Mouse (Mus musculus) thymus, postnatal 4 days (tissue): Measurements from ENCODE around the gene Ccdc12.
A peak's percentile ranks its signal among the peaks of the same experiment; 100 is the strongest.

Experiments used
- DNase-seq: peaks from one replicate; pipeline ENCODE4 v3.0.0; 2021

Ccdc12 gene

DNA sequence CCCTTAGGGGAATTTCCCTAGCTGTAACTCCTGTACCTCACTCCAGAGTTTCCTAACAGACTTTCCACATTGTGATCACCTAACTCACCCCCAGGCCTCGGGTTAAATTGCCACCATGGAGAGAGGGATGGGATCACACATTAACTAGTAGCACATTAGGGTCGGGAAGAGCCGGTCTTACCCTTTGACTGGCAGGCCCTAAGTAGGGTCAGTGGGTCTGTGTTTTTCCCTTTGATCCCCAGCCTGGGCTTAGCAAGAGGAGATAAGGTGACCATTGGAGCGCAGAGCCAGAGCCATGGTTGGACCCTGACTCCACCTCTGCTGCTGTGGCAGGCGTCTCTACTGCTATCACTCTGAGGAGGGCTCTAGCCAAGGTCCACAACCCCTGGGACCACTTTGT lies 89.4 kb downstream of the Ccdc12 start:
- no peak for DNase-seq

- DNase-seq: no peak
Measured at GRCm38 (mm10) chr9:110746238-110746637, 89.9 kb downstream of the Ccdc12 start.

DNA sequence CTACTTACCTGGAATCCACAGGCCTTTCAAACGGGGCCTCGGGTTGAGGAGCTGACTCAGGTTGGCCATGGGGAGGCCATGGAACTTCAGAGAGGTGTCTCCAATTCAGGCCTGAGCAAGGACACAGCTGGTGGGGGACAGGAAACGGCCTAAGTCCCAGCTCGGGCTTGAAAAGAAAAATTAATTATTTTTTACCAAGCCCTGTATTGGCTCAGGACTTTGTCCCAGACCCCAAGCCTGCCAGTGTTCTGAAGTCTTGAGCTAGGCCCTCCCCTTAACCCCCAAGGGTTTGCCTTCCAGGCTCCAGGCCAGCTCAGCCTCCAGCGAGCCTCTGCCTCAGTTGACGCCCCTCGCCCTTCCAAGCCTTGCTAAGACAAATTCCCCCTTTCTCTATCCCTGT lies 90.7 kb downstream of the Ccdc12 start, which contains the start of gene Pth1r:
Gene Pth1r (minus strand): TSS at position 185 of the 400 bp plus-strand sequence.
- DNase-seq: no peak

DNA sequence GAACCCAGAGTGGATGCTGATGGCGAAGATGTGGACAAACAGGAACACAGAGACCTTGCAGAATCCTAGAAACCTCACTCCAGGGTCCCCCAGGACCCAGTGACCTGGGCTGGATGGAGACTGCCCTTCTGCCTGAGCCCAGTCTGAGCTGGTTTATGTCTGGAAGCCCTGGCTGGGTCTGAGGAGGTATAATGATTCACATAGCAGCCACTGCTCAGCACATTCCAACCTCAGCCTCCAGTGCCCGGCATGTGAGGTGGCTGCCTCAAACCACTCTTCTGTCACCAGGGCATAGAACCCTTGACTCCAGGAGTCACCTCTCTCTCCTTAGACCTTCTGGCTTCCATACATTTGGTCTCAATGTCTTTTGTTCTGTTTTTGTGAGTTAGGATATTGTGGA lies 92.1 kb downstream of the Ccdc12 start:
- no peak for DNase-seq

DNA sequence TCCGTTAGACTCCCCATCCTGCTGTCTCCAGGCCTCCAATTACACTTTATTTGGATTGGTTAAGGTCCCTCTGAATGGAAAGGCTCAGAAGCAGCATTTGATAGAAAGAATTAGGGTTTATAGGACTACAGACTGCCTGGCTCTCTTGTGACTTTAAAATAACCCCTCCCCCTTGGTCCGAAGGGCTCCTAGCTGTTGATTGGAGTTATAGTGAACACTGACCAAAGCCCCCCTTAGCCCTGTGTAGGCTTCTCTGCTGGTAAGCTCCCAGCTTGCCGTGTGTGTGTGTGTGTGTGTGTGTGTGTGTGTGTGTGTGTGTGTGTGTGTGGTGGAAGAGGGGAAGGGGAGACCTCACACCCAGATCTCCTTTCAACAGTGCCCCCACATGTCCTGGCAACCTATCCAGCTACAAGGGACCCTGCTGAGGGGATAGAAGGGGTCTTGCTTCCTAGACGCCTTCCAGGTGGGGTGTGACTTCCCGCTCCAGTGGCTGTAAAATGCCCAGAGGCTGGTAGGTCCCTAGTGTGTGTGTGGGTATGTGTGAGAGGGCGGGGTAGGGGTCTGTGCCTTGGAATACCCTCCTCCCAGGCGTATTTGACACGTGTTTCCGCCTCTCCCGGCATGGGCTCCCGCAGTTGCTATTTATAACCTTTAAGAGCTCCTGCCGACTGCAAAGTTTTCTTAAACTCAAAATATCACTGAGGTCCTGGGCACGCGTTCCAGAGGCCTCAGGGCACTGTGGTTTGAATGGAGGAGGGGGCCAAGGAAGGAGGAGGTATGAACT lies 94.3 kb downstream of the Ccdc12 start:
- no peak for DNase-seq

- DNase-seq: no peak
Measured at GRCm38 (mm10) chr9:110751412-110751811, 95.1 kb downstream of the Ccdc12 start.

DNA sequence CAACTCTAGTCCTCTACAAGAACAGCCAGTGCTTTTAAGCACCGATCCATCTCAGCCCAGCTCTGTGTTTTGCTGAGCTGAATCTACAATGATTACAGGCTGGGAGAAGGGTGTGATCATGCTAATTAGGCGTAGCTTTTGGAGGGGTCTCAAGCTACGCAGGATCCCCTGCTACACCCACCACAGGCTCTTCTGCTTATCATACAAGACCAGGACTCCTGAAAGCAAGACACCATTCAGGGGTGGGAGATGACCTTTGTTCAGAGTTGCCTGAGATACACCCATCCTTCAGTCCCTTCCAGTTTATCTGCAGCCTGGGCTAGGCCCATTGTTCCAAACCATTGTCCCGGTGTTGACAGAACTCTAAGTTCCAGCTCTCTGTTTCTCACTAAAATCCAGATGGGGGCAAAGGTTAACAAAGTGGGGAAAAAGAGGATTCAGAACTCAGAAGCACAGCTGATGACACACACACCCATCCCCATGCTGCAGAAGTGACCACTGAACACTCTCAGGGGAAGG lies 96.7 kb downstream of the Ccdc12 start:
- DNase-seq: no peak

DNA sequence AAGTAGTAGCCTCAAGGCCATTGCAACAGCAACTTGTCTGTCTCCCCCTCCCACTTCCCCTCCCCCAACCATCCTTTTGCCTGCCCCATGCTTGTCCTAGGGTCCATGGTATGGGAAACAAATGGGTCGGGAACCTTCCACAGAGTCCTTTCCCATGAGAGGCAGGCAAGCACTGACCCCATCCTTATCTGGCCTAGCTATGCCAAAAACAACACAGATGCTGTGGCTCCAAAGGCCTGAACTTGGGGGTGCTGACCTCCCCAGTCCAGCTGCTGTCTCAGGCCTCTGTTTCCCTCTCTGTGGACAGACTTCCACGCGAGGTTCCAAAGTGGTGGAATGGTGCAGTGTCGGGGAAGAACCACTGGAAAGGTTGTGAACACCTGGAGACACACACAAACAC lies 97.5 kb downstream of the Ccdc12 start:
- no peak for DNase-seq

- no peak for DNase-seq
Measured at GRCm38 (mm10) chr9:110757816-110758215, 101.5 kb downstream of the Ccdc12 start.

DNA sequence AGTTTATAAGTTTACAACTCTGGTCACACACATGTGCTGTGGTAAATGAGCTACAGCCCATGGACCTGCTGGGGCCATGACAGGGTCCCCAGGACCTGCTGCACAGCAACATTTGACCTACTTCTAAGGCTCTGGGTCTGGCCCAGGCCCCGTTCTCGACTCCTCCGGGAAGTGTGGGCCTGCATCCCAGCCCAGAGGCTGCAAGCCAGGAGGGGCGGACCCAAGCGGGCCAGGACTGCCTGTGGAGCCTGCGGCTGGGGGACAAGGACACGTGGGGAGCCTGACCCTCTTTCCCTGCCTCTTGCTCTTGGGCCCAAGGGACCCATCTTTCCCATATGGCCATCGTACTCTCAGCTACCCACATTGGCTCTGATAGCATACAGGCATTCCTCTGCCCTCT lies 102.3 kb downstream of the Ccdc12 start:
- no peak for DNase-seq

DNA sequence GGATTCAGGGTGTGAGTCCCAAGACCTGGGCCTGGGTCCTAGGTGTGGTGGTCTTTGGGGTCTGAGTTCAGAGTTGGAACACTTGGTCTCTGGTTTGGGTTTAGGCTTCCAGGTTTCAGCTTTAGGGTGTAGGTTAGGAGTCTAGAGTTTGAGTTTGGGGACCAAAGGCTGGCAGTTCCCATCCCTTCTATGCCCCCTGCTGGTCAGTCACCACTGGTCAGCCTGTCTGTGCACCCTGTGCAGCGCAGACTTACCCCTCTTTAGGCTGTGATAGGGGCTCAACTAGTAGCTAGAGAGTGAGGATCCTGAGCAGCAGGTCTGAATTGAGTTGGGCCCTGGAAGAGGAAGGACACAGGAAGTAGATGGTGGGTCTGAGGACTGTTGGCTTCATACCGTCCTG lies 103.0 kb downstream of the Ccdc12 start:
- DNase-seq: peak; percentile 70

GRCm38 (mm10) chr9:110760886-110761285 lies 104.6 kb downstream of the Ccdc12 start:
- DNase-seq: no peak
